Mouse (Mus musculus): Measurements from ENCODE around the gene Slc25a43. TPM values are rescaled to one million over a fixed set of nuclear protein-coding genes. Genes with fewer than 3 reads are reported as not detected.

Gene Slc25a43
- polyA plus RNA-seq, 1 experiment from 2014 or later = 0.93 TPM

DNA sequence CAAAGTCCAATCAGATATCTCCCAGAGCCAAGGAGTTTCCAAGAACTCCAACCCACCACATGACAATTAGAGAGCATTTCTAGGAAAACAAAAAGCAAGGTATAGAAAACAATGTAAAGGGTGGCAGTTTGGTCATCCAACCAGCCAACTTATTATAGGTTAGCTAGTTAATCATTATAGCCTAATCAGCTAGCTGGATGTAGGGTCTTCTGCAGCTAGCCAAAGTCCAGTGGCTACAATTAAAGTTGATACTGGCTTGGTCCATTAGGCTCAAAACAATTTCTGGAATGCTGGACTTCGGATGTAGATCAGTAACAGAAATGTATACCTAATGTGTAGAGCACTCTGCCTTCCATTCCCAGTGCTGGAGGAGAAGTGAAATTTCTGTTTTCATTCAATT lies 7.1 kb downstream of the Slc25a43 start:
- Histone ChIP-seq H3K4me3 (ENCODE audit: low read depth, low read length) (no peak overlapping the region), H3K9me3 (replicated peaks; ENCODE audit: control insufficient read depth, low read length, poor library complexity, severe bottlenecking) (no peaks in the 10 kb centered on the region), H3K27me3 (ENCODE audit: control insufficient read depth, insufficient read depth, low read depth, low read length) (no peaks in the 10 kb centered on the region), H3K9ac (ENCODE audit: low read depth, low read length) (no peak overlapping the region), H3K36me3 (ENCODE audit: control insufficient read depth, insufficient read depth, low read length) (no peaks in the 10 kb centered on the region), H3K4me1 (ENCODE audit: control insufficient read depth, insufficient read depth, low read length) (no peaks in the 10 kb centered on the region), H3K4me2 (ENCODE audit: low read length) (no peak overlapping the region), H3K27ac (ENCODE audit: low read length) (no peak overlapping the region)
- WGBS = 87% methylated on average over 1 of the region's 1 CpGs
- no peak for ATAC-seq

DNA sequence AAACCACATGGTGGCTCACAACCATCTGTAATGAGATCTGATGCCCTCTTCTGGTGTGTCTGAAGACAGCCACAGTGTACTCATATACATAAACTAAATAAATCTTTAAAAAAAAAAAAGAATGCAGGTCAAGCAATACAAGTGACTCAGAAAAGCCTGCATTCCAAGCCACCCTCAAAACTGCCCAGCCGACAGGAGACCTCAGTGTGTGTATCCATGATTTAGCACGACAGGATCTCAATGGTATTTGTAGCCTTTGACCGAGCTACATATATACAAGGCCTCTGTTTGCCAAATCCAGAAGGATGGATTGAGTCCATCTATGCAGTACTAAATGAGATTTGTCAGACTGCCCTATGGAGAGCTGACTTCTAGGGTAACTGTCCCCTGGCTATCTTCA lies 9.1 kb downstream of the Slc25a43 start:
- Histone ChIP-seq H3K4me1 (ENCODE audit: control insufficient read depth, insufficient read depth, low read length) (no peaks in the 10 kb centered on the region), H3K9ac (ENCODE audit: low read depth, low read length) (no peak overlapping the region), H3K36me3 (ENCODE audit: control insufficient read depth, insufficient read depth, low read length) (no peaks in the 10 kb centered on the region), H3K27ac (ENCODE audit: low read length) (no peak overlapping the region), H3K4me2 (ENCODE audit: low read length) (no peak overlapping the region), H3K27me3 (ENCODE audit: control insufficient read depth, insufficient read depth, low read depth, low read length) (no peaks in the 10 kb centered on the region), H3K4me3 (ENCODE audit: low read depth, low read length) (no peak overlapping the region), H3K9me3 (replicated peaks; ENCODE audit: control insufficient read depth, low read length, poor library complexity, severe bottlenecking) (no peaks in the 10 kb centered on the region)
- WGBS = 98% methylated on average over 3 of the region's 3 CpGs
- ATAC-seq = no peak

DNA sequence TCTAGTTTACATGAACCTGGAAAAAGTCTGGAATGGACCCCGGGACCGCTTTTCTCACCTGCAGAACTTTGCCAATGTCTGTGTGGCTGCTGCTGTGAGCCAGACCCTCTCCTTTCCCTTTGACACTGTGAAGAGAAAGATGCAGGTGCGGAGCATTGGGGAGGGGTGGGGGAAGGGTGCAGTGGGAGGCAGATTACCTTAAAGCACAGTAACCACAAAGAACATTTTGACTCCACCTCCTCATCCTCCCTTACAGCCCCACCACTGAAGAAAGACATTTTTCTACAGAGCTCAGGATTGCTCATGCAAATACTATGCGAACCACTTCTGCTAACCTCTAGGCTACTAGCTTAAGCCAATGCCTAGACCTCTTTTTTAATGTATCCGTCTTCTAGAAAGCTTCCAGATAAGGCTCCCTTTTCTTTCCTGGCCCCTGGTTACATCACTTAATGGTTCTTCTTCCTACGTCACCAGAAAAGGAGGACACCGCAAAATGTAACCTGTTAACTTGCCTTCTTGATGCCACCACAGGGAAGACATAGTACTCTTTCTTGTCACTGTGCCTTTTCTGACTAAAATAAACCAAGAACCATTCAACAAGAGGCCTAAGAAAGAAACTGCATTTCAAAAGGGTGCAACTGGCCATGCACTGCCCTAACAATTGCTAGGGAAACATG lies 14.5 kb downstream of the Slc25a43 start:
- ATAC-seq = no peak
- Histone ChIP-seq H3K4me2 (ENCODE audit: low read length) (no peak overlapping the region), H3K4me1 (ENCODE audit: control insufficient read depth, insufficient read depth, low read length) (no peaks in the 10 kb centered on the region), H3K9ac (ENCODE audit: low read depth, low read length) (no peak overlapping the region), H3K27me3 (ENCODE audit: control insufficient read depth, insufficient read depth, low read depth, low read length) (no peaks in the 10 kb centered on the region), H3K9me3 (replicated peaks; ENCODE audit: control insufficient read depth, low read length, poor library complexity, severe bottlenecking) (no peaks in the 10 kb centered on the region), H3K4me3 (ENCODE audit: low read depth, low read length) (no peak overlapping the region), H3K27ac (ENCODE audit: low read length) (no peak overlapping the region), H3K36me3 (ENCODE audit: control insufficient read depth, insufficient read depth, low read length) (no peaks in the 10 kb centered on the region)
- 84% methylated on average over 7 of the region's 7 CpGs for WGBS

DNA sequence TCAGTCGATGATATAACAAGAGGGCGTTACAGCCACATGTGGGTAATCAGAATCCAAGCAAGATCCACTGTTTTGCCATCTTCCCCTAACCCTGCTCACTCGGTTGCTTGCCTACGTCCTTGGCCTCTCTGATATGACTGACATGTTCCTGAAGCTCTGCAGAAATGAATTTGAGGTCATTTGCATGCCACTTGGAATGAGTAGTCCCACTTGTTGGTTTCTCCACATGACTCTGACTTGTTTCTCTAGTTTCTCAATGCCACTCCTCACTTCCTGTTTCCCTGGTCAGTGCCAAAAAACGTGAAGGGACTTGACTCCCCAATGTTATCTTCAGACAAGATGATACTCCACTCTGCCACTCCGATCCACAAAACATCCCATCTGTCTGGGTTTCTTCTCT lies 15.1 kb downstream of the Slc25a43 start:
- Histone ChIP-seq H3K4me2 (ENCODE audit: low read length) (no peak overlapping the region), H3K4me1 (ENCODE audit: control insufficient read depth, insufficient read depth, low read length) (no peaks in the 10 kb centered on the region; the same call in 1 of the 2 replicates), H3K4me3 (ENCODE audit: low read depth, low read length) (no peak overlapping the region), H3K27ac (ENCODE audit: low read length) (no peak overlapping the region), H3K27me3 (ENCODE audit: control insufficient read depth, insufficient read depth, low read depth, low read length) (no peaks in the 10 kb centered on the region), H3K9me3 (replicated peaks; ENCODE audit: control insufficient read depth, low read length, poor library complexity, severe bottlenecking) (no peaks in the 10 kb centered on the region), H3K9ac (ENCODE audit: low read depth, low read length) (no peak overlapping the region), H3K36me3 (ENCODE audit: control insufficient read depth, insufficient read depth, low read length) (no peaks in the 10 kb centered on the region)
- 67% methylated on average over 6 of the region's 6 CpGs for WGBS
- ATAC-seq = no peak

GRCm38 (mm10) chrX:36760946-36761635 lies 17.6 kb downstream of the Slc25a43 start:
- Histone ChIP-seq H3K36me3 (ENCODE audit: control insufficient read depth, insufficient read depth, low read length) (no peaks in the 10 kb centered on the region), H3K4me2 (ENCODE audit: low read length) (no peak overlapping the region), H3K9me3 (replicated peaks; ENCODE audit: control insufficient read depth, low read length, poor library complexity, severe bottlenecking) (no peaks in the 10 kb centered on the region), H3K4me3 (ENCODE audit: low read depth, low read length) (no peak overlapping the region), H3K27ac (ENCODE audit: low read length) (peak overlapping the region; percentile 37), H3K4me1 (ENCODE audit: control insufficient read depth, insufficient read depth, low read length) (peaks cover 3% of the 10 kb centered on the region; the same call in 1 of the 2 replicates), H3K27me3 (ENCODE audit: control insufficient read depth, insufficient read depth, low read depth, low read length) (no peaks in the 10 kb centered on the region), H3K9ac (ENCODE audit: low read depth, low read length) (no peak overlapping the region)
- WGBS = 32% methylated on average over 6 of the region's 6 CpGs
- peak; percentile 59; the same call in 1 of the 2 replicates for ATAC-seq

DNA sequence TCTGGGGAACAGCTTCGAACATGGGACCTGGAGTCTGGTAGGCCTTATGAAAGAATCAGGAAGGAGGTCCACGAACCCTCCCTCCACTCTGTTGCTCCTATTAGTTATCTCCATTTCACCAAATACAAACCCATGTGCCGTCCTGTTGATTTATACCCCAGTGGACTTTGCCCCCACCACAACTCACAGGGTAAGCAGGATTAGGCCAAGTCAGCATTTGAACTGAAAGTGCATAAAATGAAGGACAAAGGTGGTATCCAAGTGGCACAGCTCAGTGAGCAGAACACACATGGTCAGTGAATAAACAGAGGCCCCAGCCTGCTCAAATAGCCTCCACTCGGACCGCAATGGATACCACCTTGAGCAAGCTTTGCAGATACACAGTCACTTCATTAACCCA lies 18.8 kb downstream of the Slc25a43 start:
- WGBS = 59% methylated on average over 5 of the region's 5 CpGs
- H3K9me3 ChIP-seq (replicated peaks; ENCODE audit: control insufficient read depth, low read length, poor library complexity, severe bottlenecking) = no peaks in the 10 kb centered on the region
- H3K9ac ChIP-seq (ENCODE audit: low read depth, low read length) = no peak overlapping the region
- H3K4me3 ChIP-seq (ENCODE audit: low read depth, low read length) = no peak overlapping the region
- peaks cover 3% of the 10 kb centered on the region; the same call in 1 of the 2 replicates for H3K4me1 ChIP-seq (ENCODE audit: control insufficient read depth, insufficient read depth, low read length)
- H3K36me3 ChIP-seq (ENCODE audit: control insufficient read depth, insufficient read depth, low read length) = no peaks in the 10 kb centered on the region
- H3K4me2 ChIP-seq (ENCODE audit: low read length) = no peak overlapping the region
- no peak for ATAC-seq
- no peak overlapping the region for H3K27ac ChIP-seq (ENCODE audit: low read length)
- no peaks in the 10 kb centered on the region for H3K27me3 ChIP-seq (ENCODE audit: control insufficient read depth, insufficient read depth, low read depth, low read length)

GRCm38 (mm10) chrX:36762894-36763293 lies 19.4 kb downstream of the Slc25a43 start:
- H3K36me3 ChIP-seq (ENCODE audit: control insufficient read depth, insufficient read depth, low read length) = no peaks in the 10 kb centered on the region
- H3K27me3 ChIP-seq (ENCODE audit: control insufficient read depth, insufficient read depth, low read depth, low read length) = no peaks in the 10 kb centered on the region
- H3K9me3 ChIP-seq (replicated peaks; ENCODE audit: control insufficient read depth, low read length, poor library complexity, severe bottlenecking) = no peaks in the 10 kb centered on the region
- no peak overlapping the region for H3K4me3 ChIP-seq (ENCODE audit: low read depth, low read length)
- peak overlapping the region; percentile 31 for H3K27ac ChIP-seq (ENCODE audit: low read length)
- WGBS = 52% methylated on average over 4 of the region's 4 CpGs
- no peak overlapping the region for H3K9ac ChIP-seq (ENCODE audit: low read depth, low read length)
- H3K4me2 ChIP-seq (ENCODE audit: low read length) = no peak overlapping the region
- no peak for ATAC-seq
- H3K4me1 ChIP-seq (ENCODE audit: control insufficient read depth, insufficient read depth, low read length) = peaks cover 3% of the 10 kb centered on the region; the same call in 1 of the 2 replicates

DNA sequence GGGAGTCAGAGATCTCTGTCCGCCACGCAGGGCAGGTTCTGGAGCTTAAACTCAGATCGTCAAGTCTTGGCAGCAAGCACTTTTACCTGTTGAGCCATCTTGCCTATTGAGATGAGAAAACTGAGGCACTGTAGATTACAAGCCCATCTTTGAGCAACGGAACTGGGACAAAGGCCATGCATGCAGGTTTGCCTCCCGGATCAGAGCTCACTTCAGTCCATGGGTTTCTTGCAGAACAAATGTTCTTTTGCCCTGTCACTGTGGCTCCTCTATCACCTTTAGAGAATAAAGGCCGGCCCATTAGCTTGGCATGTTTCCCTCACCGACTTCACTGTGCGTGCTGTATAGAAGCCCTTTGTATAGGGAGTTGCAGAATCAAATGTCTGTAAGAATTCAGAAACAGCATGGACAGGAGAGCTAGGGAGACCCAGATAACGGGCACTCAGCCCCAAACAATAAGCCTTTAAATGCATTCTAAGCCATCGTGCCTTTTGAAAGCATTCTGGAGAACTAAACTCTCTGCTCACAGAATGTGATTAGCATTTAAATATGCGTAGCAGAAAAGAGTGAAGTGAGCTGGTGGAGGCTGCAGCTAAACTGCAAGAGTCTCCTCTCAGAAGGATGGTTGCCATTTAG lies 20.0 kb downstream of the Slc25a43 start:
- Histone ChIP-seq H3K27ac (ENCODE audit: low read length) (peak overlapping the region; percentile 31), H3K36me3 (ENCODE audit: control insufficient read depth, insufficient read depth, low read length) (no peaks in the 10 kb centered on the region), H3K4me3 (ENCODE audit: low read depth, low read length) (no peak overlapping the region), H3K9me3 (replicated peaks; ENCODE audit: control insufficient read depth, low read length, poor library complexity, severe bottlenecking) (no peaks in the 10 kb centered on the region), H3K9ac (ENCODE audit: low read depth, low read length) (no peak overlapping the region), H3K27me3 (ENCODE audit: control insufficient read depth, insufficient read depth, low read depth, low read length) (no peaks in the 10 kb centered on the region), H3K4me1 (ENCODE audit: control insufficient read depth, insufficient read depth, low read length) (peaks cover 3% of the 10 kb centered on the region; the same call in 1 of the 2 replicates), H3K4me2 (ENCODE audit: low read length) (peak overlapping the region; percentile 6; the same call in 1 of the 2 replicates)
- 24% methylated on average over 11 of the region's 11 CpGs for WGBS
- peak; percentile 44; the same call in 1 of the 2 replicates for ATAC-seq

DNA sequence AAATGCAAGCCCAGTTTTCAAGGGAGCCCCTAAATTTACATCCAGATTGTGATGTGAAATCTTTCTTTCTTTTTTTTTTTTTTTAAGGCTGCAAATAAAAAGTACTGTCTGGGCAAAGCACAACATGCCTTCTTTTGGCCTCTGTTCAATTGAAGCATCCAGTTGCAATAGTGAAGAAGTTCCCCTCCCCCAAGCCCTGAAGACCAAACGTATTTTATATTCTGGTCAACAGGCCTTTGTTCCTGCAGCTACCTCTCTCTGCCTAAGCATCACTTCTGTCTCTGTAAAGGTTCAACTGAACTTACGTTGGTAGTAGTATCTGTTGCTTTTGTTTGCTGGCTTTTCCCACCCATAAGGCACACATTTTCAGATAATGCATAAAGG lies 20.5 kb downstream of the Slc25a43 start:
- Histone ChIP-seq H3K27ac (ENCODE audit: low read length) (peak overlapping the region; percentile 68), H3K4me3 (ENCODE audit: low read depth, low read length) (no peak overlapping the region), H3K27me3 (ENCODE audit: control insufficient read depth, insufficient read depth, low read depth, low read length) (no peaks in the 10 kb centered on the region), H3K36me3 (ENCODE audit: control insufficient read depth, insufficient read depth, low read length) (no peaks in the 10 kb centered on the region), H3K9me3 (replicated peaks; ENCODE audit: control insufficient read depth, low read length, poor library complexity, severe bottlenecking) (no peaks in the 10 kb centered on the region), H3K4me1 (ENCODE audit: control insufficient read depth, insufficient read depth, low read length) (peaks cover 3% of the 10 kb centered on the region; the same call in 1 of the 2 replicates), H3K9ac (ENCODE audit: low read depth, low read length) (no peak overlapping the region), H3K4me2 (ENCODE audit: low read length) (no peak overlapping the region; the same call in 1 of the 2 replicates)
- no peak for ATAC-seq
- 13% methylated on average over 2 of the region's 2 CpGs for WGBS
